Mouse (Mus musculus) lung, adult 2 months (tissue): ENCODE data around the gene Micall1. TPM values are rescaled to one million over a fixed set of nuclear protein-coding genes. Genes with fewer than 3 reads are reported as not detected.

Source experiments
- DNase-seq: peaks from one replicate; pipeline ENCODE4 v3.0.0; 2022
- H3K4me1 ChIP-seq: fragments of 200-500 bp; 2 replicates; pipeline ENCODE4 v1.6.1; 2011; ENCODE audit warnings: low read length; ENCODE audit not compliant: control insufficient read depth, insufficient read depth
- H3K4me3 ChIP-seq: fragments of 200-500 bp; replicated peaks from 2 replicates; pipeline ENCODE3; 2011; ENCODE audit warnings: low read depth, mild to moderate bottlenecking, control low read depth, low read length; ENCODE audit errors: extremely low read depth
- CTCF ChIP-seq: fragments of 200-500 bp; IDR thresholded peaks from 2 replicates; pipeline ENCODE4 v1.5.1; 2011; ENCODE audit warnings: mild to moderate bottlenecking, low read length, control low read depth; ENCODE audit not compliant: insufficient read depth
- POLR2A ChIP-seq: fragments of 200-500 bp; IDR thresholded peaks from 2 replicates; pipeline ENCODE4 v1.6.1; 2011; ENCODE audit warnings: low read depth, mild to moderate bottlenecking, control low read depth, low read length, borderline replicate concordance; ENCODE audit errors: extremely low read depth
- WGBS: fragments of 180-500 bp; shearing (Covaris S2); methylation state at CpG from one replicate; pipeline ENCODE4 v1.1.7; 2018; 5-methylcytosine and 5-hydroxymethylcytosine counted together
- polyA plus RNA-seq: library from polyadenylated mRNA; depleted of rRNA; stranded (reverse); fragments of >200 nt; gene quantifications from 2 replicates; pipeline ENCODE4 v1.2.3, GENCODE M21; 2012

The Micall1 gene
- polyA plus RNA-seq, 1 experiment, result 31.9 TPM

- WGBS, result 77% methylated on average over 5 of the region's 5 CpGs
- Histone ChIP-seq H3K4me1 (peaks cover 18% of the 10 kb centered on the region), H3K4me3 (no peak overlapping the region)
- no peak for TF ChIP-seq CTCF
- TF ChIP-seq POLR2A, result no peak
- no peak for DNase-seq
Observed at GRCm38 (mm10) chr15:79095483-79095882, 13.2 kb upstream of the Micall1 start.

- Histone ChIP-seq H3K4me1 (peaks cover 18% of the 10 kb centered on the region), H3K4me3 (no peak overlapping the region)
- TF ChIP-seq POLR2A (no peak), CTCF (no peak)
- 56% methylated on average over 3 of the region's 3 CpGs for WGBS
- DNase-seq, result no peak
Observed at GRCm38 (mm10) chr15:79096556-79096955, 12.1 kb upstream of the Micall1 start.

GRCm38 (mm10) chr15:79097135-79097534, 11.6 kb upstream of the Micall1 start:
- H3K4me1 ChIP-seq, result peaks cover 18% of the 10 kb centered on the region
- WGBS, result 29% methylated on average over 2 of the region's 2 CpGs
- no peak overlapping the region for H3K4me3 ChIP-seq
- no peak for TF ChIP-seq CTCF
- no peak for TF ChIP-seq POLR2A
- no peak for DNase-seq

GRCm38 (mm10) chr15:79097611-79098025, 11.1 kb upstream of the Micall1 start:
- TF ChIP-seq POLR2A (no peak), CTCF (no peak)
- 23% methylated on average over 6 of the region's 6 CpGs for WGBS
- no peak overlapping the region for H3K4me3 ChIP-seq
- peaks cover 18% of the 10 kb centered on the region for H3K4me1 ChIP-seq
- no peak for DNase-seq

GRCm38 (mm10) chr15:79098220-79098619, 10.5 kb upstream of the Micall1 start:
- peaks cover 18% of the 10 kb centered on the region for H3K4me1 ChIP-seq
- 42% methylated on average over 5 of the region's 5 CpGs for WGBS
- H3K4me3 ChIP-seq, result no peak overlapping the region
- no peak for DNase-seq
- TF ChIP-seq CTCF, result no peak
- TF ChIP-seq POLR2A, result no peak

GRCm38 (mm10) chr15:79098868-79099267, 9.8 kb upstream of the Micall1 start:
- Histone ChIP-seq H3K4me3 (no peak overlapping the region), H3K4me1 (peaks cover 18% of the 10 kb centered on the region)
- DNase-seq, result no peak
- 31% methylated on average over 7 of the region's 7 CpGs for WGBS
- TF ChIP-seq CTCF, result no peak
- TF ChIP-seq POLR2A, result peak; percentile 10; the same call in 1 of the 2 replicates

GRCm38 (mm10) chr15:79099456-79099855, 9.2 kb upstream of the Micall1 start:
- DNase-seq, result no peak
- no peak overlapping the region for H3K4me3 ChIP-seq
- no peak for TF ChIP-seq POLR2A
- no peak for TF ChIP-seq CTCF
- WGBS, result 41% methylated on average over 4 of the region's 4 CpGs
- H3K4me1 ChIP-seq, result peaks cover 18% of the 10 kb centered on the region

- Histone ChIP-seq H3K4me3 (no peak overlapping the region), H3K4me1 (peaks cover 18% of the 10 kb centered on the region)
- no peak for DNase-seq
- 87% methylated on average over 4 of the region's 4 CpGs for WGBS
- TF ChIP-seq POLR2A, result no peak
- no peak for TF ChIP-seq CTCF
Observed at GRCm38 (mm10) chr15:79100391-79100790, 8.3 kb upstream of the Micall1 start.

GRCm38 (mm10) chr15:79101531-79101930, 7.2 kb upstream of the Micall1 start:
- TF ChIP-seq POLR2A (no peak), CTCF (no peak)
- H3K4me1 ChIP-seq, result peaks cover 18% of the 10 kb centered on the region
- no peak for DNase-seq
- H3K4me3 ChIP-seq, result no peak overlapping the region

GRCm38 (mm10) chr15:79103264-79103663, 5.4 kb upstream of the Micall1 start:
- Histone ChIP-seq H3K4me1 (peaks cover 9% of the 10 kb centered on the region), H3K4me3 (no peak overlapping the region)
- TF ChIP-seq POLR2A (no peak), CTCF (no peak)
- 85% methylated on average over 10 of the region's 10 CpGs for WGBS
- no peak for DNase-seq

GRCm38 (mm10) chr15:79105804-79106203, 2.9 kb upstream of the Micall1 start:
- 55% methylated on average over 2 of the region's 2 CpGs for WGBS
- no peak for DNase-seq
- TF ChIP-seq POLR2A, result no peak
- no peak for TF ChIP-seq CTCF
- Histone ChIP-seq H3K4me1 (peaks cover 6% of the 10 kb centered on the region), H3K4me3 (no peak overlapping the region)
